Mouse (Mus musculus): ENCODE data around the gene Cnn2. TPM values are rescaled to one million over a fixed set of nuclear protein-coding genes. Genes with fewer than 3 reads are reported as not detected.

The Cnn2 gene
- 11.4 and 12.4 TPM in 2 replicates for polyA plus RNA-seq (2012)

GRCm38 (mm10) chr10:79988506-79989271 lies at the start of gene Cnn2:
Gene Cnn2 (plus strand): TSS chr10:79988584.
- no peak for TF ChIP-seq GATA1 (IDR thresholded peaks at IDR 0.05; ENCODE audit: low read length)

- TF ChIP-seq GATA1 (IDR thresholded peaks at IDR 0.05; ENCODE audit: low read length): no peak
Observed at GRCm38 (mm10) chr10:79940749-79941148, 47.6 kb upstream of the Cnn2 start.

GRCm38 (mm10) chr10:79942988-79943387 lies 45.4 kb upstream of the Cnn2 start:
- TF ChIP-seq GATA1 (IDR thresholded peaks at IDR 0.05; ENCODE audit: low read length): no peak

DNA sequence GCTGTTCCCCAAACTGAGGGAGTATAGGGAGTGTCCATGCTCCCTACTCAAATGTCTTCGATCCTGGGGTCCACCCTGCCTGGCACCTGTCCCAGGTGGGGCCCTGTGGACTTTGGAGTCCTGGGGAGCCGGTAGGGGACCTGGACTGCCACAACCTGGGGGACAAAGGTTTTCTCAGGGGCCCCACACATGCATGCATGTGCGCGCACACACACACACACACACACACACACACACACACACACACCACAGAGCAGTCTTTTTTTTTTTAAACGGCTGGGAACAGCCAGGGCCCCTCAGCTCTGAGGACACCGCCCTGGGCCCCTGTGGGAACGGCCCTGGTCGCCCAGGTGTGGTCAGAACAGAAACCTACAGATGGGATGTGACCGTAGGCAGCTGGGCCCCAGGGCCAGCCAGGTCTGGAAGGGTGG lies 44.9 kb upstream of the Cnn2 start:
- no peak for TF ChIP-seq GATA1 (IDR thresholded peaks at IDR 0.05; ENCODE audit: low read length)

GRCm38 (mm10) chr10:79945507-79946234 lies 42.7 kb upstream of the Cnn2 start:
- TF ChIP-seq GATA1 (IDR thresholded peaks at IDR 0.05; ENCODE audit: low read length): no peak

- no peak for TF ChIP-seq GATA1 (IDR thresholded peaks at IDR 0.05; ENCODE audit: low read length)
Observed at GRCm38 (mm10) chr10:79946752-79947322, 41.5 kb upstream of the Cnn2 start.

- no peak for TF ChIP-seq GATA1 (IDR thresholded peaks at IDR 0.05; ENCODE audit: low read length)
Observed at GRCm38 (mm10) chr10:79947502-79947901, 40.9 kb upstream of the Cnn2 start.

- TF ChIP-seq GATA1 (IDR thresholded peaks at IDR 0.05; ENCODE audit: low read length): no peak
Observed at GRCm38 (mm10) chr10:79949873-79950272, 38.5 kb upstream of the Cnn2 start.

DNA sequence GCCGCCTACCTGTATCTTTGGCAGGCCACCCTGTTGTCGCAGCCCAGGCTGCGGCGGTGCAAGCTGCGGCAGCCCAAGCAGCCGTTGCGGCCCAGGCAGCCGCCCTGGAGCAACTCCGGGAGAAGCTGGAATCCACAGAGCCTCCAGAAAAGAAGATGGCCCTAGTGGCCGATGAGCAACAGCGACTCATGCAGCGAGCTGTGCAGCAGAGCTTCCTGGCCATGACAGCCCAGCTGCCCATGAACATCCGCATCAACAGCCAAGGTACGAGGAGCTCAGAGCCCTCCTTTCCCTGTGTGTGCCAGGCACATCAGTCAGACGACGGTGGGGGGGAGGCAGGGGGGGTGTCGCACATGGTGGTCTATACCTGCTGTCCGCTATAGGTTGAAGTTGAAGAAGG lies 37.7 kb upstream of the Cnn2 start:
- no peak for TF ChIP-seq GATA1 (IDR thresholded peaks at IDR 0.05; ENCODE audit: low read length)

- no peak for TF ChIP-seq GATA1 (IDR thresholded peaks at IDR 0.05; ENCODE audit: low read length)
Observed at GRCm38 (mm10) chr10:79953946-79954345, 34.4 kb upstream of the Cnn2 start.

DNA sequence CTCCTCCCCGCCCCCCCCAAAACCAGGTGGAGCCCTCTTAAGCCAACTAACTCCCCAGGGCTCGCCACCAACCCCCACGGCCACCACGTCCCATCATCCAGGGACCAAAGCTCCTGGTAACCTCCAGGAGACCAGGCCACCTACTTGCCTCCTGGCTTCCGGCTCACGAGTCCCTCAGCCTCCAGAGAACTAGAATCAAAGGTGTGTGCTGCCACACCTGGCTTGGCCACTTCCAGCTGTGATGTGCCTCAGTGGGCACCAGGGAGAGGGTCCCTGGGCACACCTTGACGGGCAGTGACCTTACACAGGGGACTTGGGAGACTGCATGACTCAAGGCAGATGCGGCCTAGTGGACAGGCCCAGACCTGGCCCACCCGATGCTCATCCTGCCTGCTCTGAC lies 32.7 kb upstream of the Cnn2 start:
- no peak for TF ChIP-seq GATA1 (IDR thresholded peaks at IDR 0.05; ENCODE audit: low read length)

DNA sequence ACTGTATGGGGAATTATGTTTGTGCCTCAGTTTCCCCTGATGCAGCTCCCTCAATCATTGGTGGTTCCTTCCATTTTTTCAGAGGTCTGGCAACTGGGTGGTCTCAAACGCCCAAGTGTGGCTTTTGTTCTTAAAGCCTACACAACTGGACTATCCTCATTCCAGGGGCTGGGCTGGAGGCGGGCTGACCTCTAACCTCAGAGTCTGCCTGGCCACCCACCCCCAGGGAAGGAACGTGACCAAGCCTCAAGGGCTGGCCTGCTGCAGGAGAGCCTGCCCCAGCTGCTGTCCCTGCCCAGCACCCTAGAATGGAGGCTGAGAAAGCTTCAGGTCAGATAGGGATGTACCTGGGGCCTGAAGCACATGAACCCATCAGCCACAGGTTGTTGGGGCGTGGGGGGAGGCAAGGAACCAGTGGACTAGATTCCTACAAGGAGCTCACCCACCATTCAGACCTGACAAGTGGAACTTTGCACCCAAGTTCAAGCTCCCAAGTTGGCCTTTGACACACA lies 31.7 kb upstream of the Cnn2 start:
- TF ChIP-seq GATA1 (IDR thresholded peaks at IDR 0.05; ENCODE audit: low read length): no peak

DNA sequence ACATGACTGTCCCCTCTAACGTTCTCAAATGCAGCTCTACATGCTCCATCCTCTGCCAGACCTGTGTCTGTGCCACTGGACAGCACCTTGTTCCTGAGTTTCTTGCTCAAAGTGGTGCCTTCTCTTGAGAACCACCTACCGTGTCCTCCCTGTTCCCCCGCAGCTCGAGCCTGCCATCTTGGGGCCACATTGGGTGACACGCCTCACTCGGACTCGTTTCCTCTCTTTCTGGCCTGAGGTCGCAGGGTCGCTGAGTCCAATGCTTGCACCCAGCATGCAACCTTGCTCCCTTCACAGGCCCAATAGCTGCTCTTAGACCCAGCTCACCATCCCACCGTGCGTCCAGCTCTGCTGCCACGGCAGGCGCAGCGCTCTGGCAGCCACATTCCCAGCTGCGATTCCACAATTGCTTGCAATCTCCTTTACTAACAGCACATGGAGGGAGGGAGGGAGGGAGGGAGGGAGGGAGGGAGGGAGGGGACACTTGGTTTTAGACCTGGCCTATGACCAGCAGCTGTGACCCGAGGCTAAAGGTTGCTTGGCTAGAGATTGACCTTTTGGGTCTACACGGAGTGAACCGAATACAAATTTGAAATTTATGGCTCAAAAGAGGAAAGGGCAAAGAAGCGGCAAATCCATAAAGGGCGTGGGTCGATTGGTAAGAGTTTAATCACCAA lies 30.1 kb upstream of the Cnn2 start:
- no peak for TF ChIP-seq GATA1 (IDR thresholded peaks at IDR 0.05; ENCODE audit: low read length)

DNA sequence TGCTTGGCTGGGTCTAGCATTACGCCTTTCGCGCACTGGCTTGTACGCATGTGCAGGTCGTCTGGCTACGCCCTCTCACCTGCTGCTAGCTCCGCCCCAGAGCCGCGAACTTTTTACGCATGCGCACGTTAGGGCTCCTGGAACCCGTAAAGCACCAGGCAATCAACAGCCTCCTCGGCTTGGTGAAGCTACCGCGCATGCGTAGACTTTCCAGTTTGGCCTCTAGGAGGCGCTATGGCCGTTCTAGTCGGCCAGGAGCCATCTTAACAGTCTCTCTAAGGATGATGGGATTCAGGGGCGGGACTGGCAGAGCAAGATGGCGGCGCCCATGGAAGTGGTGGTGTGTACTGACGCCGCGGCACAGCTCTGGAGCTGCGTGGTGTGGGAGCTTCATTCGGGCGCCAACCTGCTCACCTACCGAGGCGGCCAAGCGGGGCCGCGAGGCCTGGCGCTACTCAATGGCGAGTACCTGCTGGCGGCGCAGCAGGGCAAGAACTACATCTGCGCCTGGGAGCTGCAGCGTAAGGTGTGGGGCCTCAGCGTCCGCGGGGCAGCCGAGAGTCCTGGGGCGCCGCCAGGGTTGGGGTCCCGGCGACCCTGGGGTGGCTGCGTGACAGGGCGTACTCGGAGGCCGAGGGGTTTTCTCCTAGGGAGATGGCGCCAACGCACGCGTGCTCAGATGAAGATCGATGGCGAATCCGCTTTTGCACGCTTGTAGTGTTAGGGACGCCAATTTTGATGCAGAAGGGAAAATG lies 28.4 kb upstream of the Cnn2 start, which contains the start of gene Wdr18:
TSS of gene Wdr18 (plus strand) at position 306 of the 755 bp plus-strand sequence.
- no peak for TF ChIP-seq GATA1 (IDR thresholded peaks at IDR 0.05; ENCODE audit: low read length)
